Mouse (Mus musculus) stomach, postnatal 0 days (tissue): Measurements from ENCODE around the gene Abraxas2.

ENCODE experiments used
- CTCF ChIP-seq: IDR thresholded peaks from 2 replicates; pipeline ENCODE4 v1.5.1; 2016; ENCODE audit warnings: antibody characterized with exemption, low read depth, mild to moderate bottlenecking, moderate library complexity
- EP300 ChIP-seq: optimal IDR thresholded peaks from 2 replicates; pipeline ENCODE3; 2016; ENCODE audit warnings: antibody characterized with exemption

- TF ChIP-seq CTCF: no peak
- TF ChIP-seq EP300: no peak
These were observed 32.7 kb downstream of the Abraxas2 start for GRCm38 (mm10) chr7:132891561-132892310.
